Mouse (Mus musculus): ENCODE measurements at regions not wholly inside any gene's neighbourhood (a gene's known extent, or its start where the extent isn't known, plus 50 kb on each side); places are given as distances from the start of the nearest gene placed in this dataset.

DNA sequence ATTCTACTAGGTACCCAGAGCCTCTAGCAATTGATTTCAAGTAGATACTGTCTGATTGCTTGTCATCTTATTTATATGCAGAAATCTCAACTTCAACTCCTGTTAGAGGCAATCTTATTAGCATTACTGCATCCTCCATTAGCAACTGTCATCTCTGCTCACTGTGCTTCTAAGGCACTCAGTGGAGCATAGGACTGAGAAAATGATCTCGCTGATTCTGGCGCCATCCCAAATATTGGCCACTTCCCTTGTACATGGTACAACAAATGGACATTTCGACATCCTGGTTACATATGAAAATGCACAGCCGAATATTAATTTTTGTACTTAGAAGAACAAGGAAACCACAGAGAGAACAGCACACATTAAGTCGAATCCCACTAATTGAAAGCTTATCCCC, 329.7 kb upstream of the G2e3 start:
- H3ac ChIP-seq (ENCODE audit: control insufficient read depth, insufficient read length): no peak overlapping the region
- H3K4me2 ChIP-seq (ENCODE audit: low read depth): no peak overlapping the region
- H3K36me3 ChIP-seq (ENCODE audit: control insufficient read depth, insufficient read depth): no peaks in the 10 kb centered on the region
- no peaks in the 10 kb centered on the region for H3K79me2 ChIP-seq (ENCODE audit: control insufficient read depth, insufficient read depth)
- no peak for TF ChIP-seq MYOG (IDR thresholded peaks at IDR 0.05; ENCODE audit: control insufficient read depth in 1 of 3, insufficient read depth in 1 of 3, insufficient read length in 2 of 3, low read depth in 2 of 3)
- TF ChIP-seq SRF (IDR thresholded peaks at IDR 0.05; ENCODE audit: control insufficient read depth, insufficient read length, low read depth): no peak
- no peak for TF ChIP-seq TCF3 (IDR thresholded peaks at IDR 0.05; ENCODE audit: insufficient read length, low read depth)
- TF ChIP-seq MAX (IDR thresholded peaks at IDR 0.05; ENCODE audit: low read depth): no peak
- no peak for TF ChIP-seq USF1 (IDR thresholded peaks at IDR 0.05; ENCODE audit: low read depth)
- no peak for TF ChIP-seq TCF12 (IDR thresholded peaks at IDR 0.05; ENCODE audit: insufficient read depth, poor library complexity, severe bottlenecking)
- H3K27me3 ChIP-seq (ENCODE audit: control insufficient read depth, insufficient read depth, insufficient read length): no peaks in the 10 kb centered on the region
- H3K4me3 ChIP-seq: no peak overlapping the region

- Histone ChIP-seq H3K4me2 (ENCODE audit: low read depth) (no peak overlapping the region), H3K79me2 (ENCODE audit: control insufficient read depth, insufficient read depth) (no peaks in the 10 kb centered on the region), H3K27me3 (ENCODE audit: control insufficient read depth, insufficient read depth, insufficient read length) (no peaks in the 10 kb centered on the region), H3ac (ENCODE audit: control insufficient read depth, insufficient read length) (no peak overlapping the region), H3K4me3 (no peak overlapping the region), H3K36me3 (ENCODE audit: control insufficient read depth, insufficient read depth) (no peaks in the 10 kb centered on the region)
- no peak for TF ChIP-seq REST (IDR thresholded peaks at IDR 0.05; ENCODE audit: insufficient read depth, insufficient read length)
- TF ChIP-seq E2F4 (IDR thresholded peaks at IDR 0.05; ENCODE audit: insufficient read depth): no peak
- TF ChIP-seq CEBPB (IDR thresholded peaks at IDR 0.05; ENCODE audit: insufficient read depth, poor library complexity, severe bottlenecking): no peak
- no peak for TF ChIP-seq TCF12 (IDR thresholded peaks at IDR 0.05; ENCODE audit: insufficient read depth, poor library complexity, severe bottlenecking)
- no peak for TF ChIP-seq MAX (IDR thresholded peaks at IDR 0.05; ENCODE audit: low read depth)
- TF ChIP-seq POLR2A (IDR thresholded peaks at IDR 0.05; ENCODE audit: insufficient read length, low read depth): no peak
- no peak for TF ChIP-seq POLR2AphosphoS2 (IDR thresholded peaks at IDR 0.05; ENCODE audit: insufficient read length, low read depth)
- no peak for TF ChIP-seq TCF3 (IDR thresholded peaks at IDR 0.05; ENCODE audit: insufficient read length, low read depth)
- no peak for TF ChIP-seq MYOG (IDR thresholded peaks at IDR 0.05; ENCODE audit: control insufficient read depth in 1 of 3, insufficient read depth in 1 of 3, insufficient read length in 2 of 3, low read depth in 2 of 3)
- no peak for TF ChIP-seq MYOD1 (IDR thresholded peaks at IDR 0.05; ENCODE audit: control insufficient read depth in 1 of 3, insufficient read length in 2 of 3, low read depth in 2 of 3)
- no peak for TF ChIP-seq USF1 (IDR thresholded peaks at IDR 0.05; ENCODE audit: low read depth)
- TF ChIP-seq SRF (IDR thresholded peaks at IDR 0.05; ENCODE audit: control insufficient read depth, insufficient read length, low read depth): no peak
These were observed 331.8 kb upstream of the G2e3 start for GRCm38 (mm10) chr12:51016081-51016480.

GRCm38 (mm10) chr12:51009644-51010043, 338.2 kb upstream of the G2e3 start:
- H3ac ChIP-seq (ENCODE audit: control insufficient read depth, insufficient read length): no peak overlapping the region
- H3K4me3 ChIP-seq: no peak overlapping the region
- H3K79me2 ChIP-seq (ENCODE audit: control insufficient read depth, insufficient read depth): no peaks in the 10 kb centered on the region
- H3K36me3 ChIP-seq (ENCODE audit: control insufficient read depth, insufficient read depth): no peaks in the 10 kb centered on the region
- TF ChIP-seq POLR2A (IDR thresholded peaks at IDR 0.05; ENCODE audit: insufficient read length, low read depth) (no peak), TCF12 (IDR thresholded peaks at IDR 0.05; ENCODE audit: insufficient read depth, poor library complexity, severe bottlenecking) (no peak), REST (IDR thresholded peaks at IDR 0.05; ENCODE audit: insufficient read depth, insufficient read length) (no peak), USF1 (IDR thresholded peaks at IDR 0.05; ENCODE audit: low read depth) (no peak), SRF (IDR thresholded peaks at IDR 0.05; ENCODE audit: control insufficient read depth, insufficient read length, low read depth) (no peak), MYOG (IDR thresholded peaks at IDR 0.05; ENCODE audit: control insufficient read depth in 1 of 3, insufficient read depth in 1 of 3, insufficient read length in 2 of 3, low read depth in 2 of 3) (no peak), POLR2AphosphoS2 (IDR thresholded peaks at IDR 0.05; ENCODE audit: insufficient read length, low read depth) (no peak), E2F4 (IDR thresholded peaks at IDR 0.05; ENCODE audit: insufficient read depth) (no peak), MYOD1 (IDR thresholded peaks at IDR 0.05; ENCODE audit: control insufficient read depth in 1 of 3, insufficient read length in 2 of 3, low read depth in 2 of 3) (no peak), CEBPB (IDR thresholded peaks at IDR 0.05; ENCODE audit: insufficient read depth, poor library complexity, severe bottlenecking) (no peak), MAX (IDR thresholded peaks at IDR 0.05; ENCODE audit: low read depth) (no peak), TCF3 (IDR thresholded peaks at IDR 0.05; ENCODE audit: insufficient read length, low read depth) (no peak)
- H3K4me2 ChIP-seq (ENCODE audit: low read depth): no peak overlapping the region
- H3K27me3 ChIP-seq (ENCODE audit: control insufficient read depth, insufficient read depth, insufficient read length): no peaks in the 10 kb centered on the region

DNA sequence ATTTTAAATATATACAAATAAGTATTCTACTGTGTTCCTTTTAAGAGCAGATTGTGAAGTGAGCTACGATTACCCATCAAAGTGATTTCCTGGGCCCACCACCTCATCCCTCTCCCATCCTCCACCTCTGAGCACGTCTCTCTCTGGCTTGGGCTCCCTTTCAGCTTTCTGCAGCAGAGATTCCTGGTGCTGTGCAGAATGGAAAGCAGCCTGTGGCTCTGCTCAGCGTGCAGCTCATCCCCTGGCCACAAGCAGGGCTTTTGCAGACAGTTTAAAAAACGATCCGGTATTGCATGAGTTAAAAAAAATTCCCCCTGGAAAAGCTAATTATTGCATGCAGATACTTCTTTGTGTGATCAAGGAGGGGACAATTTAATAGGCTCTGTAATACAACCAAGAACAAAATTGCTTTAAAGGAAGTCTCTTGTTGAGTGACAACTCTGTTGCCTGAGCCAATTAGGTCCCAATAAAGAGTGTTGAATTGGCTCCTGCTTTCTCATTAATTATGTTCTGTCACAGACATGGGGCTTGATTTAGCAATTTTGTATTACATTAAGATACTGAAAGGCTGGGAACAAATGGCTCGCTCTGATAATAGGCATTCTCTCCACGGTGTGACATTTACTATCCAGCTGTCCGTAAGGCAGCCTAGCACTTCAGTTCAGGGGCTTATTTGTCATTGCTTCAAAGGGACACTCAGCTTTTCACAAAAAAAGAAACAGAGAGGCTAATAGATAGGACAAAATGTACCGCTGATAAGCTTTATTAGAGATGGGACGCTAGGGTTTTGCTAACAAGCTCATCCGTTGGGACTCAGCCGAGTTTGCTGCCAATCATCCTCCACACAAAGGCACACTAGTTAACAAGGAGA, 345.9 kb upstream of the G2e3 start:
- Histone ChIP-seq H3ac (ENCODE audit: control insufficient read depth, insufficient read length) (no peak overlapping the region), H3K36me3 (ENCODE audit: control insufficient read depth, insufficient read depth) (no peaks in the 10 kb centered on the region), H3K4me2 (ENCODE audit: low read depth) (no peak overlapping the region), H3K27me3 (ENCODE audit: control insufficient read depth, insufficient read depth, insufficient read length) (no peaks in the 10 kb centered on the region), H3K4me3 (no peak overlapping the region), H3K79me2 (ENCODE audit: control insufficient read depth, insufficient read depth) (no peaks in the 10 kb centered on the region)
- no peak for TF ChIP-seq POLR2A (IDR thresholded peaks at IDR 0.05; ENCODE audit: insufficient read length, low read depth)

GRCm38 (mm10) chr12:51001096-51001495, 346.8 kb upstream of the G2e3 start:
- TF ChIP-seq TCF3 (IDR thresholded peaks at IDR 0.05; ENCODE audit: insufficient read length, low read depth) (no peak), REST (IDR thresholded peaks at IDR 0.05; ENCODE audit: insufficient read depth, insufficient read length) (no peak), MAX (IDR thresholded peaks at IDR 0.05; ENCODE audit: low read depth) (no peak), SRF (IDR thresholded peaks at IDR 0.05; ENCODE audit: control insufficient read depth, insufficient read length, low read depth) (no peak), TCF12 (IDR thresholded peaks at IDR 0.05; ENCODE audit: insufficient read depth, poor library complexity, severe bottlenecking) (no peak), POLR2A (IDR thresholded peaks at IDR 0.05; ENCODE audit: insufficient read length, low read depth) (no peak), CEBPB (IDR thresholded peaks at IDR 0.05; ENCODE audit: insufficient read depth, poor library complexity, severe bottlenecking) (no peak)
- Histone ChIP-seq H3K79me2 (ENCODE audit: control insufficient read depth, insufficient read depth) (no peaks in the 10 kb centered on the region), H3K36me3 (ENCODE audit: control insufficient read depth, insufficient read depth) (no peaks in the 10 kb centered on the region), H3K4me2 (ENCODE audit: low read depth) (no peak overlapping the region), H3K27me3 (ENCODE audit: control insufficient read depth, insufficient read depth, insufficient read length) (no peaks in the 10 kb centered on the region), H3K4me3 (no peak overlapping the region), H3ac (ENCODE audit: control insufficient read depth, insufficient read length) (no peak overlapping the region)

Measured in myocyte (in vitro differentiated cells).